Mouse (Mus musculus) liver (tissue): ENCODE results near the gene Fzr1.

Experiments
- DNase-seq: peaks from one replicate; pipeline ENCODE4 v3.0.0-alpha.2; 2020; ENCODE audit warnings: mixed read lengths

The Fzr1 gene

GRCm38 (mm10) chr10:81350351-81351063 is 27.8 kb downstream of the Fzr1 start, which contains the start of gene Hmg20b:
Gene Hmg20b, minus strand, starts transcription at chr10:81350480.
- DNase-seq: peak; percentile 99

GRCm38 (mm10) chr10:81349961-81350350 is 28.4 kb downstream of the Fzr1 start:
- DNase-seq: no peak

GRCm38 (mm10) chr10:81349146-81349545 is 29.2 kb downstream of the Fzr1 start:
- DNase-seq: peak; percentile 86

GRCm38 (mm10) chr10:81346453-81347067 is 31.8 kb downstream of the Fzr1 start:
- peak; percentile 91 for DNase-seq

GRCm38 (mm10) chr10:81345162-81345534 is 33.2 kb downstream of the Fzr1 start:
- DNase-seq: no peak

GRCm38 (mm10) chr10:81344421-81345161 is 33.7 kb downstream of the Fzr1 start:
- no peak for DNase-seq

- DNase-seq: no peak
Measured at GRCm38 (mm10) chr10:81342686-81343505, 35.4 kb downstream of the Fzr1 start, which contains the start of gene Gipc3. Gene Gipc3, minus strand, starts transcription at chr10:81343266.

GRCm38 (mm10) chr10:81341333-81341949 is 36.9 kb downstream of the Fzr1 start:
- DNase-seq: peak; percentile 75

GRCm38 (mm10) chr10:81340551-81341332 is 37.6 kb downstream of the Fzr1 start:
- DNase-seq: peak; percentile 76

GRCm38 (mm10) chr10:81336558-81336957 is 41.8 kb downstream of the Fzr1 start:
- no peak for DNase-seq

- DNase-seq: peak; percentile 38
Measured at GRCm38 (mm10) chr10:81335393-81336340, 42.6 kb downstream of the Fzr1 start.

- no peak for DNase-seq
Measured at GRCm38 (mm10) chr10:81334324-81334723, 44.0 kb downstream of the Fzr1 start.

- DNase-seq: no peak
Measured at GRCm38 (mm10) chr10:81332277-81332676, 46.0 kb downstream of the Fzr1 start.

- no peak for DNase-seq
Measured at GRCm38 (mm10) chr10:81330007-81330406, 48.3 kb downstream of the Fzr1 start.

GRCm38 (mm10) chr10:81329194-81329975 is 48.9 kb downstream of the Fzr1 start:
- peak; percentile 53 for DNase-seq

- peak; percentile 62 for DNase-seq
Measured at GRCm38 (mm10) chr10:81328386-81328785, 49.9 kb downstream of the Fzr1 start, which contains the start of gene Tbxa2r. Gene Tbxa2r, plus strand, starts transcription at chr10:81328731.

GRCm38 (mm10) chr10:81327959-81328358 is 50.4 kb downstream of the Fzr1 start:
- DNase-seq: no peak

GRCm38 (mm10) chr10:81326858-81327257 is 51.5 kb downstream of the Fzr1 start:
- no peak for DNase-seq

GRCm38 (mm10) chr10:81325781-81326180 is 52.5 kb downstream of the Fzr1 start:
- no peak for DNase-seq
